Mouse (Mus musculus) megakaryocyte, embryonic 14.5 days (primary cell): Measurements from ENCODE around the gene Tst. TPM values are rescaled to one million over a fixed set of nuclear protein-coding genes. Genes with fewer than 3 reads are reported as not detected.

Source experiments
- H3K27me3 ChIP-seq: replicated peaks from 2 replicates; pipeline ENCODE3; 2012; ENCODE audit warnings: inconsistent platforms
- H3K36me3 ChIP-seq: replicated peaks from 2 replicates; pipeline ENCODE3; 2012; ENCODE audit warnings: low read length, inconsistent platforms, mixed read lengths
- H3K4me1 ChIP-seq: 2 replicates; pipeline ENCODE4 v1.6.1; 2012; ENCODE audit warnings: inconsistent platforms
- H3K4me3 ChIP-seq: replicated peaks from 2 replicates; pipeline ENCODE3; 2012; ENCODE audit warnings: moderate library complexity, mild to moderate bottlenecking, inconsistent platforms
- H3K9me3 ChIP-seq: 2 replicates; pipeline ENCODE4 v1.6.1; 2012; ENCODE audit warnings: inconsistent platforms
- FLI1 ChIP-seq: IDR thresholded peaks from 2 replicates; pipeline ENCODE4 v1.6.1; 2012; ENCODE audit warnings: low read length, inconsistent platforms, mixed read lengths
- GATA1 ChIP-seq: IDR thresholded peaks from 3 replicates; pipeline ENCODE4 v1.6.1; 2012; ENCODE audit warnings: mixed read lengths, low read length, inconsistent platforms, borderline replicate concordance
- polyA plus RNA-seq: library from polyadenylated mRNA; stranded (reverse); fragments of >175 nt; gene quantifications from 2 replicates; pipeline ENCODE4 v1.2.3, GENCODE M21; 2012; ENCODE audit warnings: low replicate concordance; ENCODE audit not compliant: insufficient read depth

Gene Tst
- polyA plus RNA-seq, 1 experiment, result 6.3 TPM

DNA sequence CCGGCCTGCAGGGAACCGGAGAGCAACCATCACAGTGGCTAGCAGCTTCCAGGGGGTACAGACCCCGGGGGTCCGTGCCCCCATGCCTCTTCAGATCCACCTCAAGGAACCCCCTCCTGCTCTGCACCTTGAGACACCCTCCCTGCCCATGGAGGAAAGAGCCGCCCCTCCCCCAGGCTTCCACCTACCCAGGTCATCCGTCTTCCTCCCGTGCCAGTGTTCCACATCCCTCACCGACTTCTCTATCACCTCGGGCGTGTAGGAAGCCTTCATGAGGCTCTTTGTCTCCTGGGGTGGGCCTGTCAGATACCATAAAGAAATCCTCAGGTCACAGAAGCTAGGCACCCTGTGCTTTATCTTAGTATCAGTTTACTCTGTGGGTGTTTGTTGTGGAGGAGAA is 27.2 kb downstream of the Tst start:
- H3K4me3 ChIP-seq, result no peak overlapping the region
- H3K4me1 ChIP-seq, result no peaks in the 10 kb centered on the region
- H3K27me3 ChIP-seq, result peaks cover 62% of the 10 kb centered on the region
- peaks cover 10% of the 10 kb centered on the region; the same call in 1 of the 2 replicates for H3K9me3 ChIP-seq
- H3K36me3 ChIP-seq, result no peaks in the 10 kb centered on the region
- TF ChIP-seq FLI1 (no peak), GATA1 (no peak)

DNA sequence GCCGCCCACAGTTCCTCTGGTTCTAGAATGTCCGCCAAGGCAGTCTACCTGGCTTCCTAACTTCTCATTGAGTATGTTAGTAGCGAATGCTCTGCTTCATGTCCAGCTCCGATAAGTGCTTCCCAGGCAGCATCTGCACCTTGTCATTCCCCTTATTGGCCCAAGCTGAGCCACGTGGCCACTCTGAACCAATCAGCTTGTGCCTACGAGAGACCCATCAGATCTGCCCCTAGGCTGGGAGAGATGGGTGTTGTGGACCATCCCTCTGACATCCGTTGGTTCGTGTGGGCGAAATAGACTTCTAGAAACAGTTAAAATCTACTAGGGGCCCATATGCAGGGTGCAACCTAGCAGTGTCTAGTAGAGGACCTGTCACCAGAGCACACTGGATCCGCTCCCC is 27.8 kb downstream of the Tst start:
- Histone ChIP-seq H3K27me3 (peaks cover 64% of the 10 kb centered on the region), H3K4me3 (no peak overlapping the region)
- TF ChIP-seq FLI1 (no peak), GATA1 (no peak)

DNA sequence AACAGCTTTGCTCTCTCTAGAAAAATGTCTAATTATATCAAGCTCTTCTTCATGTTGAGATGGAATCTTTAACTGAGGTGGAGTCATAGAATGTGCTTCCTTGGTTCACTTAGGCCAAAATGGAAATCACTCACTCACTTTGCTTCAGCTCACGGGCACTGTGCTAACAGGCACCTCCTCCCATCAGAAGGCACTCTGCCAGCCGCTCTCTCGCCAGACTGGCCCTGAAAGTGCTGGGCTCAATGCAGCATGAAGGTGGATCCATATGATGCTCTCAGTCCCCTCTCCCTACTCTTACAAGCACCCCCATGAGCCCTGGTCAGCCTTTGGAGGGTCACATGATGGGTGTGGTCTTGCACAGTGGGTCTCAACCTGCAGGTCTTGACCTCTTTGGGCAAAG is 31.5 kb downstream of the Tst start:
- H3K4me1 ChIP-seq, result peaks cover 2% of the 10 kb centered on the region; the same call in 1 of the 2 replicates
- TF ChIP-seq GATA1 (no peak), FLI1 (no peak)
- H3K36me3 ChIP-seq, result no peaks in the 10 kb centered on the region
- H3K4me3 ChIP-seq, result no peak overlapping the region
- peaks cover 13% of the 10 kb centered on the region for H3K9me3 ChIP-seq
- peaks cover 75% of the 10 kb centered on the region for H3K27me3 ChIP-seq

More for the DNA sequence above, 27.8 kb downstream of the Tst start:
- peaks cover 10% of the 10 kb centered on the region; the same call in 1 of the 2 replicates for H3K9me3 ChIP-seq
- H3K36me3 ChIP-seq, result no peaks in the 10 kb centered on the region
- H3K4me1 ChIP-seq, result no peaks in the 10 kb centered on the region

DNA sequence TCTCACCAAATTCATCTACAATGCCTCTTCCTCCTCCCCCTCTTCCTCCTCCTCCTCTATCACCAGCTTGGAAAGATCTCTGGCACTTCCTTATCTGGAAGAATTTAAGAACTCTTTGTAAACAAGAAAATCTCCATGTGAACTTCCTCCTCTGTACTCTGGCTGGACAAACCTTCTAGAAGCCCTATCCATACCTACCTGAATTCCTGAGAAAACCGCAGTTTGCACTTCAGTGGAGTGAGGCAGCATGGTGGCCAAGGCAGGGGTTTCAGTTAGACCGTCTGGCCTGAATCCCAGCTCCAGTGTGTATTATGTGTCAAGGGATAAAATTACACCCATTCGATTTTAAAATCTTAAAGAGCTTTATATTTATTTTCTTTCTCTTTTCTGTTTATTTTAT is 32.9 kb downstream of the Tst start:
- Histone ChIP-seq H3K9me3 (peaks cover 6% of the 10 kb centered on the region), H3K36me3 (no peaks in the 10 kb centered on the region), H3K27me3 (peaks cover 72% of the 10 kb centered on the region), H3K4me1 (peaks cover 16% of the 10 kb centered on the region), H3K4me3 (no peak overlapping the region)
- TF ChIP-seq FLI1 (no peak), GATA1 (no peak)

DNA sequence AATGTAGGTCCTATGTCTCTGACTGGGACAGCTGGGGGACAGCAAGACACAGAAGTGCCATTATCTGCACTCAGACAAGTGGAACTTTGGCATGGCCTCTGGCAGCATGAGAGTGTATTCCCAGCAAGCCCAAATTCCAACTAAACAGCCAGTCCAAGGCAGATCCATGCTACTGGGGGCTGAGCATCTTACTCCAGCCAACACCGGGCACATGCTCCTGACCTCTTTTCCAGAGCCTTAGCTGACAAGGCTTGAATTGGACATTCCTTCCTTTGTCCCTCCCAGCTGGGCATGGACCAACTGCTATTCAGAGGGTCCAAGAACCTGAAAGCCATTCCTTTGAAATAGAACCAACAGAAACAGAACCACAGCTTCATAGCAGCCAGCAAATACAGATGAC is 36.1 kb downstream of the Tst start:
- TF ChIP-seq FLI1 (no peak), GATA1 (no peak)
- peaks cover 6% of the 10 kb centered on the region for H3K9me3 ChIP-seq
- H3K27me3 ChIP-seq, result peaks cover 69% of the 10 kb centered on the region
- no peak overlapping the region for H3K4me3 ChIP-seq
- peaks cover 20% of the 10 kb centered on the region for H3K4me1 ChIP-seq
- no peaks in the 10 kb centered on the region for H3K36me3 ChIP-seq

DNA sequence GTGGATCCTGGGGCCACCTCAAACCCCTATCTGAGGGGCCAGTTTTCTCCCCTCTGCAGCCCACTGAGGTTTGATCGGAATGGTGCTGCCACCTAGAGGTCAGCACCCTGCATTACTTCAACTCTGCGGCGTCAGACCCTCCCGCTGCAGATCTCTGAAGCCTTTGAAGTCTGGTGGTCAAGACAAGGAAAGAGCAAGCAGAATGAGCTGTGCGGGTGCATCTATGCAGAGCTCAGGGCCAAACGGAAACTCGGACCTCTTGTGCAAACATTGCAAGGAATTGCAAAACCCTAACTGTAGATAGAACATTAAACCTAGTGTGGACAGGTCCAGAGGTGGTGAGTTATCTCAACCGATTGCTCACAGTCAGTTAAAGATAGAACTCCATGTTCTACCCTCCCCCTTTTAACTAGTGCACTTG is 36.8 kb downstream of the Tst start:
- H3K4me1 ChIP-seq, result peaks cover 20% of the 10 kb centered on the region

DNA sequence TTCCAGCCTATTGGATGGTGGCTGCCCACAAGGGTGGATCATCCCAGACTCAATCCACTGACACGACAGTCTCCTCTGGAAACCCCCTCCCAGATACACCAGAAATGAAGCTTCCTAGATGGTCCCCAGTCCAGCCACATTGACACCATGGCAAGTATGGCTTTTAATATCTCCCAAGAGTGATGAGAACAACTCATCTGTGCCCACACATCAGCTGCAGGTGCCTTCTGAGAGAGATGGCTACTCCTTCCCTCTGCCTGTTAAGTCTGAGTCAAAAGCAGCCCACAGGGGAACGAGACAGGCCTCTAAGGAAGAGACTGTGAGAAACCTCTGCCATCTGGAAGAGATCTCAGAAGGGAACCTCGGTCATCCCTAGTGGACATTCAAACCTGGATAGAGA is 37.9 kb downstream of the Tst start:
- no peaks in the 10 kb centered on the region for H3K36me3 ChIP-seq
- no peak overlapping the region for H3K4me3 ChIP-seq
- TF ChIP-seq GATA1, result no peak
- no peak for TF ChIP-seq FLI1
- peaks cover 72% of the 10 kb centered on the region for H3K27me3 ChIP-seq
- H3K9me3 ChIP-seq, result peaks cover 7% of the 10 kb centered on the region
- H3K4me1 ChIP-seq, result peaks cover 20% of the 10 kb centered on the region

More for the DNA sequence above, 36.8 kb downstream of the Tst start:
- Histone ChIP-seq H3K27me3 (peaks cover 71% of the 10 kb centered on the region), H3K9me3 (peaks cover 6% of the 10 kb centered on the region), H3K36me3 (no peaks in the 10 kb centered on the region), H3K4me3 (no peak overlapping the region)
- no peak for TF ChIP-seq FLI1

DNA sequence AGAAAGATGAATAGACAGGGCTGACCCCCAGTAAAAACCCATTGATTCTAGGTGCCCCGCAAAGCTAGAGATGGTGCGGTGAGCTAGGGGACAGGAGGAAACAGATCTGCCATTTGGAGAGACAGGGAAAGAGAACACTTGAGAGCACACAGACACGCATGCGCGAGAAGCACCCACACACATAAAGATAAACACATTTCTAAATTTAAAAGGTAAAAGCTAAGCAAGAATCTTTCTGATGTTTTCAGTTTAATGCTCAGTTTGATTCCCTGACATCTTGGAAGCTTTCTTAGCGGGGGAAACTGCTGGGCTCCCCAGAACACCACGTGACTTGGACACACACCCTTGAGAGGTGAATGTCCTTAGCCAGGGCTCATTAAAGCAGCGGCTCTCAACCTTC is 38.8 kb downstream of the Tst start:
- H3K27me3 ChIP-seq, result peaks cover 71% of the 10 kb centered on the region
- no peak overlapping the region for H3K4me3 ChIP-seq
- no peaks in the 10 kb centered on the region for H3K36me3 ChIP-seq
- peaks cover 20% of the 10 kb centered on the region for H3K4me1 ChIP-seq
- TF ChIP-seq FLI1 (no peak), GATA1 (no peak)
- H3K9me3 ChIP-seq, result peaks cover 16% of the 10 kb centered on the region

DNA sequence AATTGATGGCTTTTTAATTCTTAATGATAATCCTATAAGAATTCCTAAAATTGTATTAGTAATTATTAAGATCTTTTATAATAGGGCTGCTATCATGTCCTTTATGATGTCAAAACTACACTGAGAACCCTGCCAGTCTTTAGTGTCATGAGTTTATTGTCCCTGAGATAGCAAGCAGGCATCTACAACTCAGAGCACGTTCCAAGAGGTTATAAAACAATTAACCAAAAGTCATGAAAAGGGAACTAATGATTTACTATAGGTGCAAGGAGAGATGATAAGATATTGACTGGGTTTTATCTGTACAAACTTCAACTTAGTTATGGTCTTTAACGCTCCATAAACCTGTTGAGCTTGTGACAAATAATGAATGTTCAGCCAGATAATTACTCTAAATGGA is 39.8 kb downstream of the Tst start:
- H3K27me3 ChIP-seq, result peaks cover 63% of the 10 kb centered on the region

DNA sequence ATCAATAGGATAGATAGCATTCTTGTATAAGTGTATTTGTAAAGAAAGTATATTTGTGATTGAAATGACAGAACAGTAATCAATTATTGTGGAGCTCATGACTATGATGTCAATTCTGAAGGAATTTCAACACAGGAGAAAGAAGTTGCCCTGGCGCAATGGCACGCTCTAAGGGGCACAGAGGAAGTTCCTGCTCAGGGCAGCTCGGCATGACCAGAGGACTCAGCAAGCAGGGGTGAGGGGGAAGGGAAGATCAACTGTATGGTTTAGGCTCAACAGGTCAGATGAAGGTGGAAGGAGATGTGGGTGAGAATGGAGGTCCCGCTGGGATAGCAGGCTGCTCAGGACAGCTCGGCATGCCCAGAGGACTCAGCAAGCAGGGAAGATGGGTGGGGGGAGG is 50.2 kb downstream of the Tst start:
- no peak for TF ChIP-seq GATA1
- no peak for TF ChIP-seq FLI1
- peaks cover 23% of the 10 kb centered on the region for H3K27me3 ChIP-seq
- H3K9me3 ChIP-seq, result no peaks in the 10 kb centered on the region
- no peak overlapping the region for H3K4me3 ChIP-seq
- H3K36me3 ChIP-seq, result peaks cover 1% of the 10 kb centered on the region
- H3K4me1 ChIP-seq, result peaks cover 35% of the 10 kb centered on the region

More for the DNA sequence above, 39.8 kb downstream of the Tst start:
- Histone ChIP-seq H3K4me3 (no peak overlapping the region), H3K36me3 (no peaks in the 10 kb centered on the region), H3K9me3 (peaks cover 17% of the 10 kb centered on the region), H3K4me1 (peaks cover 20% of the 10 kb centered on the region)
- no peak for TF ChIP-seq FLI1
- TF ChIP-seq GATA1, result no peak

DNA sequence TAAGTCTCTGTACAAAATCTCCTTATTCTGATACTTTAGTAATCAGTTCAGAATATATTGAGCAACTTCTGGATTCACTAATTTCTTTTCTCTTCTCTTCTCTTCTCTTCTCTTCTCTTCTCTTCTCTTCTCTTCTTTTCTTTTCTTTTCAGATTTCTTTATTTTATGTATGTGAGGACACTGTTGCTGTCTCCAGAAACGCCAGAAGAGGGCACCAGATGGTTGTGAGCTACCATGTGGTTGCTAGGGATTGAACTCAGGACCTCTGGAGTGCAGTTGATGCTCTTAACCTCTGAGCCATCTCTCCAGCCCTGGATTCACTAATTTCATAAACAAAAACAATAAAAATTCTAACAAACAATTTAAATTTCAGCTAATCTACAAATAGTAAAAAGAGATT is 50.7 kb downstream of the Tst start:
- Histone ChIP-seq H3K9me3 (no peaks in the 10 kb centered on the region), H3K4me3 (no peak overlapping the region), H3K4me1 (peaks cover 37% of the 10 kb centered on the region), H3K36me3 (peaks cover 7% of the 10 kb centered on the region), H3K27me3 (peaks cover 19% of the 10 kb centered on the region)
- TF ChIP-seq FLI1 (no peak), GATA1 (no peak)
